Mouse (Mus musculus) liver, embryonic 14.5 days (tissue): Measurements from ENCODE around the gene Gm38392.

Experiments used
- CTCF ChIP-seq: IDR thresholded peaks from 2 replicates; pipeline ENCODE4 v1.5.1; 2016; ENCODE audit warnings: antibody characterized with exemption, low read depth, control low read depth
- EP300 ChIP-seq: IDR thresholded peaks from 2 replicates; pipeline ENCODE4 v1.6.1; 2016; ENCODE audit warnings: antibody characterized with exemption, low read depth

DNA sequence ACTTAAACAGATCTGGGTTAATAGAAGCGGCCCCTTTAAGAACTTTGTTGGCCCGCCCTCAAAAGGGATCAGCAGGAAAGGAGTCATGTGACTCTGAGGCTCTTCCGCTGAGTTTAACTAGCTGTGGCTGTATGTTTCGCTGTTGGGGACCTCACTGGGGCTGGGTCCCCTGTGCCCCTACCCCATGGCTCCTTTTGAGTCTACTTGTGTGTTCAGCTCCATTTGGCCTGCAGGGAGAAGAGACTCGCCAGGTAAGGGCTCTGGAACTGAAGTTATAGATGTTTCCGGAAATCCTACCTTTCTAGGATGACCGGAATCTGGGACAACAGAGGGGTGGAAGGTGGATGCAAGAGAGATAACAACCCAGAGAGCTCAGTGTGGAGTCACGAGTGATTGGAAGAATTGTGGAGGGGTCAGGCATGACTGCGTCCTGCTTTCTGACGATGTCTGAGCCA, 38.0 kb upstream of the Gm38392 start, which contains the start of gene Glmp:
- TF ChIP-seq CTCF (no peak), EP300 (no peak)
